Mouse (Mus musculus) cortical plate, adult 2 months (tissue): ENCODE measurements at regions not wholly inside any gene's neighbourhood (a gene's known extent, or its start where the extent isn't known, plus 50 kb on each side); places are given as distances from the start of the nearest gene placed in this dataset.

Experiments
- CTCF ChIP-seq: fragments of 200-500 bp; IDR thresholded peaks from 2 replicates; pipeline ENCODE4 v1.5.1; 2011; ENCODE audit warnings: mild to moderate bottlenecking, control low read depth, low read length; ENCODE audit not compliant: insufficient read depth; ENCODE audit errors: extremely low read depth
- POLR2A ChIP-seq: fragments of 200-500 bp; IDR thresholded peaks from 2 replicates; pipeline ENCODE4 v1.6.1; 2011; ENCODE audit warnings: mild to moderate bottlenecking, low read length, control low read depth; ENCODE audit not compliant: insufficient read depth; ENCODE audit errors: extremely low read depth

GRCm38 (mm10) chr10:16681001-16681400, 1042.0 kb upstream of the Cited2 start:
- no peak for TF ChIP-seq POLR2A
- TF ChIP-seq CTCF = no peak
